Mouse (Mus musculus) layer of hippocampus, adult 2 months (tissue): ENCODE measurements at regions not wholly inside any gene's neighbourhood (a gene's known extent, or its start where the extent isn't known, plus 50 kb on each side); places are given as distances from the start of the nearest gene placed in this dataset.

ENCODE experiments used
- DNase-seq, 2 experiments: peaks; one replicate each; pipeline ENCODE4 v3.0.0; 2022; ENCODE audit warnings: low spot score in 2 of 2
- H3K27ac ChIP-seq: fragments of 200-600 bp; 2 replicates; pipeline ENCODE4 v1.8.1; 2022
- H3K4me3 ChIP-seq: fragments of 200-600 bp; 2 replicates; pipeline ENCODE4 v1.8.1; 2022; ENCODE audit warnings: mild to moderate bottlenecking
- CTCF ChIP-seq: fragments of 200-600 bp; conservative IDR thresholded peaks from 2 replicates; pipeline ENCODE4 v1.8.1; 2022; ENCODE audit warnings: antibody characterized with exemption, mild to moderate bottlenecking, moderate library complexity

DNA sequence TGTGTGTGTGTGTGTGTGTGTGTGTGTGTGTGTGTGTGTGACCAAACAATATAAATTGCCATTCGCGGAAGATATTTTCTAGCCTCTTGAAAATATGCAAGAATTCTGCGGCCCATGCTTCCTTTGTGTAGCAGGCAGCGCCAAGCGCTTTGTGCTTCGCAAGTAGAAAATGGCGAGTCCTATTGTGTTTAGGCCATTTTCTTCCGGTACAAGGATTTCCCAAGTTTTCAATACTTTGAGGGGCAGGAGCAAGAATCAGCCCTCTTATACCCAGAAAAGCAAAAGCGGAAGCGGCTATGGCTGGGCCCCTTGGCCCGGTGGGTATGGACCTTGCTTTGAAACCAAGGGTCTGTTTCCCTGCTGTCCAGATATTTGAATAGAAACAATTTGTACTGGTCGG lies 157.4 kb upstream of the Cypt12 start:
- TF ChIP-seq CTCF: no peak
- no peak for DNase-seq
- peak overlapping the region; percentile 62 for H3K4me3 ChIP-seq
- H3K27ac ChIP-seq: peak overlapping the region; percentile 93

DNA sequence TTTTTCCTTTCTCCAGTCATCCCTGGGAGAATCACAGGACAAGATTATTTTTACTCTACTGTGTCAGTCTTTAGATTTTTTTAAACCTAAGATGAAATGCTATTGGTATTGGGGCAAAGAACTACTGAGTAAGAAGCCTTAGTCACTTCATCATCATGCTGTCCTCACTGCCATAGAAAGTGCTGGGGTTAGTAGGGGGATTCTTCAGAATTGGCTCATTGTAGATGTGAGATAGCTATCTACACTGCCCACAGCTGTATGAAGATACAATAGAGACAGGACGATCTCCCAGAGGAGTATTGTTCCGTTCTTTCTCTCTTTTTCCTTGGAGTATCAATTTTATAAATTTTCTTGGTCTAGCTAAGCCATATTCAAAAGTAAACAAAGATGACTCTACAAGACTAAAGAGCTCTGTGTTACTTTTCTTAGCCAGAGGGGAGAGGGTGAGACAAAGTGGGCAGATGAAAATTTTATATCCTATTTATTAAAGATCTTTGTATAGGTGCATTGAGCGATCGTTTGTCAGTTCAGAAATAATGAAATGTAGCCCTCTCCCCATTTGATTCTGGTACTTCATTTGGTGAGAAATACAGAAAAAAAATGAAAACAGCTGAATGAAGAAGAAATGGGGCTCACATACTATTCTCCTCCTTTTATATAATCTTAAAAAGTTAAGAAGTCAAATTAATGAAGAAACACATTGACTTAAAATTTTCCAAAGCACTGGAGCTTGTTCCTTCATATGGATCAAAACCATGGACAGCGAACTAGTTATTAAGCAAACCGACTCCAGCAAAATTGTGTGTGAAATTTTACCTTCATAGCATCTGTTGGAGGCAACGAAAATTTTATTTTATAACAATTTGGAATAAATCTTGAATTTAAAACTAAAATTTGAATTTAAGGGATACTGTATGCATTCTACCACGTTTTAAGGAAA lies 156.6 kb upstream of the Cypt12 start:
- DNase-seq: no peak
- no peak for TF ChIP-seq CTCF
- H3K4me3 ChIP-seq: peak overlapping the region; percentile 62
- H3K27ac ChIP-seq: peak overlapping the region; percentile 93

DNA sequence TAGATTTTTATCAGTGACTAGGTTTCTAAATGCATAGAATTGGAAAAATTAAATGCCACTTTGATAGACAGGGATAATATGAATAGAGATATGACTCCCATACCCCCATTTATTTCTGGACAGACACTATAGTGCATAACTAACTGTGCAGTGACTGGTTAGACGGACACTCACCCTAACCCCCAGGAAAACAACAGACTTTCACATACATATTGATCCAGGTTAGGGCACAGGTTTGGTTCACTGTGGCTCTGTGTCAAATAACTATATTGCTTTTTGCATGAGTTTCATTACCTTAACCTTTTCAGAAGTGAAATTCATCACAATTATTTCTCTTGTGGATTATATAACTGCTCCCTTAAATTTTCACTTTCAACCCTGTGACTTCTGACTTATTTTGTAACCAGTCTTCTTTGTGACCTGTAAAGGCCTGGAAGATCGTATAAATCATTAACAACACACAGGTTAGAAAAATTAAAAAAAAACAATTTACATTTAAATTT lies 155.6 kb upstream of the Cypt12 start:
- Histone ChIP-seq H3K4me3 (peak overlapping the region; percentile 62), H3K27ac (peak overlapping the region; percentile 93)
- DNase-seq: no peak
- TF ChIP-seq CTCF: no peak

DNA sequence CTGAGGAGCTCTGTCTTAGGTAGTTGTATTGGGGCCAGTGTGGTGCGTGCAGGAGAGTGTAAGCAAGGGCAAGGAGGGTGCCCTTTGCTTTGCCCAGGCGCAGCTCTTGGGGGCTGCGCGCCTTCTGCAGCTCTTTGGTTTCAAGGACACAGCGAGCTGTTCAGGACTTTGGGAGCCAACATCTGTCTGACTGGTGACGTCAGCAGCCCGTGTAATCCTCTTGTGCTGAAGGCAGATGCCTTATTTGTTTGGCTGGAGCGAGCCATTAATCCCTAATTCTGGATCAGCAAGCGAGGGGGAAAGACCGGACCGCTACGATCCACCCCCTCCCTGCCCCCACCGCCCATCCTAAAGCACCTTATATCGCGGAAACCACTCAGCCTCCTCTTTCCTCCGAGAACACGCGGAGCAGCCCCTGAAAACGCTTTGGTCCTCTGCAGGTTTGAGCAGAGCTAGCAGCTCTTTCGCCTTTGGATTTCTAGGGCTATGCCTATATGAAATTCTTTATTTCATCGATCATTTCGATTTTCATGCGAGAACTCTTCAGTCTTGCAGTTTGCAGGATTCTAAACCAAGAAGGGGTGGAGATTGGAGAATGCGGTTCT lies 154.5 kb upstream of the Cypt12 start:
- TF ChIP-seq CTCF: no peak
- peak overlapping the region; percentile 62 for H3K4me3 ChIP-seq
- peak overlapping the region; percentile 93 for H3K27ac ChIP-seq
- DNase-seq: peak; percentile 51 to 64

DNA sequence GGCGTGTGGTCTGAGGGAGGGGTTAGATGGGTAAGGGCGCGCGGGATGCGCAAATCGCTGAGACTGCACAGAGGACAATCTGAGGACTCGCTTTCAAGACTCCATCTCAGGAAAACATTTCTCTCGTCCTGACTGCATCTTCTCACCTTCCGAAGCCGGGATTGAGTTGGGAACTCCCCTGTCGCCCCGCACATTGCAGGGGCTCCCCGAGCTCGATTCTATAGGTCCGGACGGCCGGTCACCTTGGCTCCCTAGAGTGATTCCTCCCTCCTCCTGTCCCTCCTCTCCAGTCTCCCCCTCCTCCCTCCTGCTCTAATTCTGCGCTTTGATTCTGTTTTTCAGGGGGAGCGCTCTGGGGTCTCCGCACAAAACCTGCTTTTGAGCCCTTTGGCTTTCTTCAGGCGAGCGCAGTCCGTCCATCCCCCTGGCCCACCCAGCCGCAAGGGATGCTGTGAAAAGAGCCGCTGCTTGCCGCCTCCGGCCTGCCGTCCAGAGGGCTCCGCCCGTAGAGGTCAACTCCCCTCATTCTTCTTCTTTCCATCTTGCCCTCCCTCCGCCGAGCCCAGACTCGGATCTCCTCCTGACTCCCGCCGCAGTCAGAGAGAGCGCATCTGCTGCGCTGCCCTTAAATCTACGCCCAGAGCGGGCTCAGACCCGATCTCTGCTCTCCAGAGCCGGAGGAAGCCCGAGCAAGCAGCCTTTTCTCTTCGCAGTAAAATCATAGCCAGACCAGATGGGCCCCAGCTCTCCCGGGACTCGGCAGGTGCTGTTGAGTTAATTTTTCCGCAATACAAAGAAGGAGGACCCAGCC lies 153.8 kb upstream of the Cypt12 start:
- peak; percentile 42 to 55 for DNase-seq
- peak overlapping the region; percentile 62 for H3K4me3 ChIP-seq
- H3K27ac ChIP-seq: peak overlapping the region; percentile 93
- TF ChIP-seq CTCF: no peak

DNA sequence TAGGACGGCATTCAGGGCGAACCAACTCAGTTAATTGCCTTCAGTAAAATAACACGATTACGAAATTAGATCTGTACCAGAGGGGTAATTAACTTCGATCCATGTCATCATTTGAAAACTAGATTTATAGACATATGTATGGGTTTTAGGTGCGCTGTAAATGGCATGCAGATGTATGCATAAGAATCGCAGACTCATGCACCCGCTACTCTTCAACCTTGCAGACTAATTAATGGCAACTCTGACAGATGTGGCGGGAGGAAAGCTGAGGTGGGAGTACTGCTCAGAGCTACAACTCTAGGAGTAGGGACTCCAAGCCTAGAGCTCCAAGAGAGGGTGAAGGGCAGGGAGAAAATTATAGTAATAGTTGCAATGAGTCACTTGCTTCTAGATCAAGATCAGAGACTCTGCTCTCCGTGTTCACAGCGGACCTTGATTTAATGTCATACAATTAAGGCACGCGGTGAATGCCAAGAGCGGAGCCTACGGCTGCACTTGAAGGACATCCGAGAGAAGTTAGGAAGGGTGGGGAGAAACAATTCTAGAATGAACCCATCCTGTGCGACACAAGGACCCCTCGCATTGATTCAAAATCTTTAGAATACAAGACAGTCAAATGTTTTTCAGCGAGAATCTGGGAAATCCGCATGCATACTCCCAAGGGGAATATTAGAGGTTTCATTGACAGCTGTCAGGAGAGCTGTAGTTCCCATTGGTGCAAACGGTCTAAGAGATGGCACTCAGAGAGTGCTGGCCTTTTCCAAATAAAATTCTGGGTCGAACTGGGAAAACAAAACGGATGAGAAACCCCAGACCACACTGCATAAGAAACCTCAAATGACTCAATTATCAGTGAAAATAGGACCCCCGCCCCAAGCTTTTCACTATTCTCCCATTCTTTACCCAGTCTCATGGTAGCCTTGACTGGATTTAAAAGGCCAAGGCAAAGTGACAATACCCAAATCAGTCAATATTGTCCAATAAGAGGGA lies 152.6 kb upstream of the Cypt12 start:
- TF ChIP-seq CTCF: no peak
- peak overlapping the region; percentile 62 for H3K4me3 ChIP-seq
- no peak for DNase-seq
- peak overlapping the region; percentile 93 for H3K27ac ChIP-seq

DNA sequence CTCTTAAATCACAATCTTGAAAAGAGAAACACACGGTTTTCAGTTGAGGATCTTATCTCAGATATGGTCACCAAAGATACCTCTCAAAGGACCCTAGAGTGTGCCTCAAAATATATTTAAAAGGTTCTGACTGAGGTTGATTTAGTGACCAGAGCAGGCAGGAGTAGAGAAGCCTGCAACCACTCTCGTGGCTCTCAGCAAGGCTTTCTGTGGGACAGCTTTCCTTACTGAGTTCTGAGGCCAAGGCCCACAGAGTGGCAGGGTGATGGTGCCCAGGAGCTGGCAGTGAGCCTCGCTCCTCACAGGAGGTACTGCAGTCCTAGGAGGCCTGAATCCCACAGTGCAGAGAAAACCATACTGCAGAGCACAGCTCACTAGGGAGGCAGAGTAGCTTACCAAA lies 151.4 kb upstream of the Cypt12 start:
- no peak for TF ChIP-seq CTCF
- no peak for DNase-seq
- H3K27ac ChIP-seq: peak overlapping the region; percentile 93
- H3K4me3 ChIP-seq: no peak overlapping the region

DNA sequence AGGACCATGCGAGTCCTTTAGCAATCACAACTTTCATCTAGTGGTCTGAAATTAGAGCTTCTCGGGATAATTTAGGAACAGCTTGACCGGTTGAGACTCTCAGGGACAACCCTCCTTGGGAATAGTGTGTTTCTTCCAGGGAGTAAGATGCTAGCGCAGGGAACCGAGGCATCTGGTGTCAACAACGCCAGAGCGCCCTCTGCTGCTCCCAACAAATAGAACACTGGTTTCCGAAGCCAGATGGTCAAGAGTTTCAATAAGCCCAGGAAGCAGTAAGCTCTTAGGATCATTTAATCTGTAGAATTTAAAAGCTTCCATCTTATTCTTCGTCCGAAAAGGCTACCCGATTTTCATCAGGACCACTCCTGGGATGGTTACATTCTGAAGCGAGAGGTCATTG lies 149.8 kb upstream of the Cypt12 start:
- peak overlapping the region; percentile 49; the same call in 1 of the 2 replicates for H3K27ac ChIP-seq
- TF ChIP-seq CTCF: peak; percentile 86
- H3K4me3 ChIP-seq: no peak overlapping the region
- DNase-seq: peak; percentile 65 to 69

DNA sequence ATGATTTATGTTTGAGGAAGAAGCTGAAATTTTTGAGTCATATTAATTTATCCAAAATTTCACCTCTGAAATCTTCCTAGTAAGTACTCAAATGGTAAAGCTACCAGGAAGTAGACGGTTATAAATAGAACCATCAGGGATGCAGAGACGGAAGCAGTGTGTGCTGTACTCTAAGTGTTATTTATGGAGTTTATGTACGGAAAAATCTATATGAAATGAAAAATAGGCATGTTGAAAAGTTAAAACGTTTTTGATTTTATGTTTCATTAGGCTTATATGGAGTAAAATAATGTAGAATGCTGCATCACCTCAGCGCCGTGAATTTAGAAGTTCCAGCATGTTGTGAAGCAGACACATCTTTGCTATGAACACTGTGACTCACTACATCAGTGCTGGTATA lies 149.1 kb upstream of the Cypt12 start:
- DNase-seq: no peak
- Histone ChIP-seq H3K4me3 (no peak overlapping the region), H3K27ac (peak overlapping the region; percentile 49; the same call in 1 of the 2 replicates)
- no peak for TF ChIP-seq CTCF

DNA sequence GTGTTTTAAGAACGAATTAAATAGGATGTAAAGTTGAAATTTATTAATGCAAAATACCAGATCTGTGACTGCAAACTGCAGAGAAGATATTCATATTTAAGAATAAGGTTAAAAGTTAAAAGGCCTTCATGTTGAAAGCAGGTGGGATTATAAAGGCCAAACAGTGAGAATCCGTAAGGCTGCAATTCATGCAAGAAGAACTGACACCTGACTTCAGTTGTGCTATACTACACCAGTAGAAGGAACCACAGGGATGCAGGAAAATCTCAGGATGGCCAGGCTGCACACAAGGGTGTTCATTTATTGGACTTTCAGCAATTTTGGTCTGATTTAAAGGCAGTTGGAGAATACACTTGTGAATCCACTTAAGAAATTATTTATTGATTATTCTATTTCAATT lies 147.4 kb upstream of the Cypt12 start:
- H3K4me3 ChIP-seq: no peak overlapping the region
- no peak overlapping the region for H3K27ac ChIP-seq
- TF ChIP-seq CTCF: no peak
- no peak for DNase-seq

DNA sequence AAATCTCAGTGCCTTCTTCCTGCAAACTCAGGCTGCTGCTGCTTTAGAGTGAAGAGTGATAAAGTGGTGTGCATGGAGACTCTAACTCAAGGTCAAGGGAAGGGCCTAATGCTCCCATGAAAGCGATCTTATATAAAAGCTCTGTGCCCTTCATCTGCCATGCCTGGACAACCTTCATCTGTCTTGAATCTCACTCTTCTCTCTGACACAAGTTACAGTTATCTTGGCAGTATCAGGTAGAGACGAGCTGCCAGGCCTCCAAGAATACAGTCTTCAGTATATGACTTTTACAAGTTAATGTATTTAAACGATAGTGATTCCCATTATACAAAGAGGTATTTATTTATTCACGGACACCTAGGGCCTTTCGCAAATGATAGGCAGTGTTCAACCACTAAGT lies 146.7 kb upstream of the Cypt12 start:
- no peak overlapping the region for H3K4me3 ChIP-seq
- TF ChIP-seq CTCF: no peak
- no peak for DNase-seq
- no peak overlapping the region for H3K27ac ChIP-seq

DNA sequence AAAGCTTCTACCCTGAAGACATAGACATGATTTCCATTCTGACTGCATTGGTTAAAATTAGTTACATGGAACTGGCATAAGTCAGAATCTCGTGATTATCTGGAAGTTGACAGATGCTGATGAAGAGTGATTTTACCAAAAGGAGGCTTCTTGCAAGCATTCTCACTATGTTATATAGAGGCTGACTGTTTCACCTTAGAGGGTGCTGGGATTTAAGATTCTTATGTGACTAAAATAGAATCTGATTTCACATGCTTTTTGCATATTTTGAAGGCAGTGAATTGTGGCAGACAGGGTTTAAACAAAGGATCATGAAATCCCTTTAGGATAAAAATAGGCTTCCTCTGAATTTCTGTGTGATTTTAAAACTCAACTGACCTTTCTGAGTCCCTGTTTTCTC lies 143.0 kb upstream of the Cypt12 start:
- Histone ChIP-seq H3K27ac (no peak overlapping the region), H3K4me3 (no peak overlapping the region)
- no peak for DNase-seq
- no peak for TF ChIP-seq CTCF
